Mouse (Mus musculus) liver, embryonic 14.5 days (tissue): ENCODE measurements at regions not wholly inside any gene's neighbourhood (a gene's known extent, or its start where the extent isn't known, plus 50 kb on each side); places are given as distances from the start of the nearest gene placed in this dataset.

ENCODE experiments used
- ATAC-seq: fragments of 200-750 bp; cut with Nextera tagmentation; 2 replicates; pipeline ENCODE4 v1.8.0; 2017; ENCODE audit warnings: moderate number of reproducible peaks, mild to moderate bottlenecking, moderate library complexity; ENCODE audit not compliant: insufficient read depth
- DNase-seq, 3 experiments: peaks; one replicate each; pipeline ENCODE4 v3.0.0-alpha.2; 2012 to 2013; ENCODE audit warnings: low read depth in 3 of 3, low spot score in 3 of 3
- H3K27ac ChIP-seq: fragments of 300-500 bp; sonication (generic); 2 replicates; pipeline ENCODE4 v1.5.1; 2014; ENCODE audit warnings: moderate library complexity, mild to moderate bottlenecking, control low read depth, inconsistent platforms
- H3K27me3 ChIP-seq: fragments of 300-500 bp; sonication (generic); 2 replicates; pipeline ENCODE4 v1.6.1; 2014; ENCODE audit warnings: mild to moderate bottlenecking, low read length, moderate library complexity; ENCODE audit not compliant: control insufficient read depth, insufficient read depth
- H3K36me3 ChIP-seq: fragments of 300-500 bp; sonication (generic); replicated peaks from 2 replicates; pipeline ENCODE4 v1.6.1; 2014; ENCODE audit warnings: low read depth; ENCODE audit not compliant: control insufficient read depth, insufficient read depth
- H3K4me1 ChIP-seq, 2 experiments: fragments of 200-500 bp in 1 of 2; fragments of 300-500 bp in 1 of 2; sonication (generic) in 1 of 2; replicated peaks; 2 replicates each; pipeline ENCODE4 v1.6.1; 2012 to 2014; ENCODE audit warnings: antibody characterized with exemption in 1 of 2, inconsistent platforms in 1 of 2, low read length in 1 of 2; ENCODE audit not compliant: control insufficient read depth in 2 of 2, insufficient read depth in 2 of 2
- H3K4me2 ChIP-seq: fragments of 300-500 bp; sonication (generic); 2 replicates; pipeline ENCODE4 v1.6.1; 2014; ENCODE audit warnings: low read depth, mild to moderate bottlenecking, control low read depth, moderate library complexity
- H3K4me3 ChIP-seq, 2 experiments: fragments of 200-500 bp in 1 of 2; fragments of 300-500 bp in 1 of 2; sonication (generic) in 1 of 2; 2 replicates each; pipeline ENCODE4 v1.5.1; 2012 to 2014; ENCODE audit warnings: low read depth in 2 of 2, low read length in 2 of 2, mild to moderate bottlenecking in 2 of 2, control low read depth in 1 of 2, inconsistent platforms in 1 of 2, moderate library complexity in 1 of 2; ENCODE audit not compliant: insufficient read depth in 1 of 2
- H3K9ac ChIP-seq: fragments of 300-500 bp; sonication (generic); replicated peaks from 2 replicates; pipeline ENCODE4 v1.6.1; 2014; ENCODE audit warnings: mild to moderate bottlenecking, control low read depth, moderate library complexity
- H3K9me3 ChIP-seq: fragments of 300-500 bp; sonication (generic); 2 replicates; pipeline ENCODE4 v1.6.1; 2016; ENCODE audit warnings: low read length, mixed read lengths; ENCODE audit not compliant: control insufficient read depth
- CTCF ChIP-seq: IDR thresholded peaks from 2 replicates; pipeline ENCODE4 v1.5.1; 2016; ENCODE audit warnings: antibody characterized with exemption, low read depth, control low read depth
- EP300 ChIP-seq: IDR thresholded peaks from 2 replicates; pipeline ENCODE4 v1.6.1; 2016; ENCODE audit warnings: antibody characterized with exemption, low read depth
- WGBS: fragments of 180-500 bp; shearing (Covaris S2); extraction: QIAGEN DNeasy Blood & Tissue Kit; methylation state at CpG from one replicate; pipeline ENCODE4 v1.1.7; 2014; ENCODE audit not compliant: insufficient replicate concordance; 5-methylcytosine and 5-hydroxymethylcytosine counted together

DNA sequence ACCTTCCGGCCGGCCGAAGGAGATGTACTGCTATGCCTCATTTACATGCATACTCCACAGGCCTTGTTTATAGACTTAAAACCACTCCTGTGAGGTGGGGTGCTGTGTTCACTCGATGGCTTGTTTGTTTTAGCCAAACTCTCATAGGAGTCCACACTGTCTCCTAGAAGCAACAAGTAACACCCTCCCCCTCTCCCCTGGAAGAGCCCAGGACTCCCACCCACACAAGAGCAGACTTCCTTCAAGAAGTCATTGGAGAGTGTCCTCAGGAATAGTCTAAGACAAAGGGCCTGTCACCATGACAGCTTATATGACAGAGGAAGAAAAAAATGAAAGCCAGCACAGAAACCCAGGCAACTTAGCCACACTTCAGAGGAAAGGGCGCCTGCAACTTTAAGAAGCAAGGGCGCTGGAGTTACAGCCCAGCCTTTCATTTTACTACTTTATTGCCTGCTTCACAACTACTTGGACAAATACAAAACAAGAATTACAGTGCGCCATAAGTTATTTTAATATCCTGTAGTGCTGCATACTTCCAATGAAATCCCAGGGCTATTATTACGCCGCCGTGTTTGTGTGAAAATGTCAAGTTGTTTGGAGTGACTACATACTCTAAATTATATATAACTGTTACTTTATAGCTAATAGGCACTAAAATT lies 229.9 kb upstream of the Mgmt start:
- Histone ChIP-seq H3K9ac (no peak overlapping the region), H3K9me3 (no peaks in the 10 kb centered on the region), H3K36me3 (no peaks in the 10 kb centered on the region), H3K4me2 (no peak overlapping the region), H3K27me3 (no peaks in the 10 kb centered on the region), H3K4me3 (no peak overlapping the region), H3K27ac (no peak overlapping the region), H3K4me1 (no peaks in the 10 kb centered on the region)
- WGBS, result 66% methylated on average over 10 of the region's 10 CpGs
- DNase-seq (no peak), ATAC-seq (no peak)
- TF ChIP-seq CTCF (no peak), EP300 (no peak)

DNA sequence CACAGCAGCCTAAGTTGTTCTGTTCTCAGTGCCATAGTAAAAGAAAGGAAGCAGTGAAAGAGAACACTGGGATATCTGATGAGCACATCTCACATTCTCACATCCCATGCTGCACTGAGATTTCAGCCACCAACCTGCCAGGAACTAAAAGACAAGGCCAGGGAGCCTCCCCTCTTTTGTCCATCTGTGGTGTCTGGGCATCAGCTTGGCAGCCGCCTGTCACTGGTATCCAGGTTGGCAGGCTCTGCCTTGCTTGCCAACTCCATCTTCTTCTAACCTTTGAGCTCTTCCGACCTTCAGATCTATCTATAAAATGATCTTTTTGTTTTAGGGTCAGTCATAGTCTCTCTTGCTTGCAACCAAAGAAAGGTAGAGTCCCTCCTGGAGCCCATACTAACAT lies 228.5 kb upstream of the Mgmt start:
- Histone ChIP-seq H3K9me3 (no peaks in the 10 kb centered on the region), H3K9ac (no peak overlapping the region), H3K27ac (no peak overlapping the region), H3K4me2 (no peak overlapping the region), H3K4me3 (no peak overlapping the region), H3K4me1 (no peaks in the 10 kb centered on the region), H3K27me3 (no peaks in the 10 kb centered on the region), H3K36me3 (no peaks in the 10 kb centered on the region)
- no peak for DNase-seq
- ATAC-seq, result no peak
- 49% methylated on average over 2 of the region's 2 CpGs for WGBS
- TF ChIP-seq EP300 (no peak), CTCF (no peak)

DNA sequence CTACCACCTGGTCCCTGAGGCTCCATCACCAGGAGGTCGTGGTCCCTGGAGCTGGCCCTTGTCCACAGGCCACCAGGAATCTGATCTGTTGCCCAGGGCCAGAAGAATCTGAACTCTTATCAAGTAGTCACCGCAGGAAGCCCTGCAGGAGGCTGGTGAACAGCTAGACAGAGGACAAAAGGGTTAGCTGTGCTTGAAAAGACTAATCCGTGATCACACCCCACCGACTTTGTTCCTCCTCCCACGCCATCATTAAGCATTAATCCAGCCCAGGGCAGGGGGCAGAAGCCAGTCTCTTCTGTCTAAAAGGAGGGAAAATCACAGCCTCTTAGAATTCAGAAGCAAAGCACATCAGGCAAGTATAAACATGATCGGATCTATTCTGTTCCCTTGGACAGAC lies 227.7 kb upstream of the Mgmt start:
- ATAC-seq (no peak), DNase-seq (no peak)
- no peaks in the 10 kb centered on the region for H3K27me3 ChIP-seq
- WGBS, result 14% methylated on average over 6 of the region's 6 CpGs
- no peaks in the 10 kb centered on the region for H3K9me3 ChIP-seq
- no peak overlapping the region for H3K4me3 ChIP-seq
- H3K4me1 ChIP-seq, result no peaks in the 10 kb centered on the region
- H3K27ac ChIP-seq, result no peak overlapping the region
- H3K4me2 ChIP-seq, result no peak overlapping the region
- no peak overlapping the region for H3K9ac ChIP-seq
- TF ChIP-seq EP300 (no peak), CTCF (no peak)
- H3K36me3 ChIP-seq, result no peaks in the 10 kb centered on the region

DNA sequence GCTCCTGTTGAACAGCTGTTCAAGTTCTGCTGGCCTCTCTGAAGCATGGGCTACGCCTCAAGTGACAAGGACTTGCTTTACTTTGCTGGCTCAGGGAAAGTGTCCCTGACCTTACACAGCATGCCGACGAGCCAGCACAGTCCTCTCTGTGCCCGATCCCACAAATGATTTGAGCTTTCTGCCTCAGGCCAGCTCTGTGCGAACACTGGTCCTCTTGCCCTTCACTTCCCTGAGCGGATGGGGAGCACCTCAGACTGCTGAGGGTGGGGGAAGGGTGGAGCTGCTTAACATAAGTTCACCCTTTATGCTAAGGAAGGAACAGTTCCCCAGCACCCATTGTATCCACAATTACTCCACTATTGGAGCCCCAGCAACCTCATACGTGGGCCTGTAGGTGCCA lies 223.7 kb upstream of the Mgmt start:
- Histone ChIP-seq H3K9ac (no peak overlapping the region), H3K4me3 (no peak overlapping the region), H3K9me3 (no peaks in the 10 kb centered on the region), H3K36me3 (no peaks in the 10 kb centered on the region), H3K27ac (no peak overlapping the region), H3K27me3 (no peaks in the 10 kb centered on the region), H3K4me2 (no peak overlapping the region), H3K4me1 (no peaks in the 10 kb centered on the region)
- 51% methylated on average over 7 of the region's 7 CpGs for WGBS
- ATAC-seq (no peak), DNase-seq (no peak)
- TF ChIP-seq EP300 (no peak), CTCF (no peak)

DNA sequence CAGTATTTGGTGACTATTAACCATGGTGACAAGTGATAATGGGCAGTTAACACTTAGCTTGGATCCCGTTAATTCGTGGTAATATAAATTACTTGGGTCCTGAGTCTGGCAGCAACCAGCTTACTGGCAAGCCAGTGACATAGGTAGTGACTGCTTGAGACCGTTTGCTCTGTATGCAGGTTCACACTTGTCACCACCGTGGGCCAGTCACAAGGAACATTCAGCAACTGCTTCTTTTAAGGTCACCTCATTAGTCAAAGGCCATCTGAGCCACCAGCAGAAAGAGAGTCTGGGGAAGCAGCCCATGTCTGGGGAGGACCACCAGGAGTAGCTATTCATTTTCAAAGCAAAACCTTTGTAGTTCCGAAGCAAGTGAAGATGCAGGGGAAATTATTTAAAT lies 220.3 kb upstream of the Mgmt start:
- no peaks in the 10 kb centered on the region for H3K36me3 ChIP-seq
- no peaks in the 10 kb centered on the region for H3K4me1 ChIP-seq
- DNase-seq, result no peak
- WGBS, result 31% methylated on average over 5 of the region's 5 CpGs
- no peak overlapping the region for H3K4me2 ChIP-seq
- no peak for ATAC-seq
- H3K27me3 ChIP-seq, result no peaks in the 10 kb centered on the region
- H3K4me3 ChIP-seq, result no peak overlapping the region
- TF ChIP-seq EP300, result no peak
- no peak for TF ChIP-seq CTCF
- H3K9me3 ChIP-seq, result no peaks in the 10 kb centered on the region
- H3K27ac ChIP-seq, result no peak overlapping the region
- H3K9ac ChIP-seq, result no peak overlapping the region
